Mouse (Mus musculus): ENCODE data around the gene P2rx5.

GRCm38 (mm10) chr11:73177895-73178294 lies 17.7 kb downstream of the P2rx5 start:
- TF ChIP-seq CTCF (IDR thresholded peaks at IDR 0.05; ENCODE audit: insufficient read depth, low read depth, low read length) (no peak), POLR2A (IDR thresholded peaks at IDR 0.05; ENCODE audit: insufficient read depth, low read depth, low read length) (no peak)
